Mouse (Mus musculus) megakaryocyte, embryonic 14.5 days (primary cell): ENCODE data around the gene Siae.

Experiments used
- FLI1 ChIP-seq: IDR thresholded peaks from 2 replicates; pipeline ENCODE4 v1.6.1; 2012; ENCODE audit warnings: low read length, inconsistent platforms, mixed read lengths
- GATA1 ChIP-seq: IDR thresholded peaks from 3 replicates; pipeline ENCODE4 v1.6.1; 2012; ENCODE audit warnings: mixed read lengths, low read length, inconsistent platforms, borderline replicate concordance

- TF ChIP-seq FLI1 (no peak), GATA1 (no peak)
Observed at GRCm38 (mm10) chr9:37528225-37528970, 27.1 kb upstream of the Siae start.
